Mouse (Mus musculus) cerebellum, adult 2 months (tissue): Measurements from ENCODE around the gene Itpr3.

Experiments used
- CTCF ChIP-seq: fragments of 200-500 bp; IDR thresholded peaks from 2 replicates; pipeline ENCODE4 v1.5.1; 2011; ENCODE audit warnings: low read depth, mild to moderate bottlenecking, control low read depth, low read length, moderate library complexity, borderline replicate concordance; ENCODE audit not compliant: insufficient read depth
- POLR2A ChIP-seq: fragments of 200-500 bp; IDR thresholded peaks from 2 replicates; pipeline ENCODE4 v1.6.1; 2011; ENCODE audit warnings: low read length, control low read depth, borderline replicate concordance; ENCODE audit not compliant: insufficient read depth

GRCm38 (mm10) chr17:27070913-27071312 is 13.8 kb downstream of the Itpr3 start:
- TF ChIP-seq POLR2A (no peak), CTCF (no peak)
